Mouse (Mus musculus) thymus, postnatal 36 days (tissue): ENCODE data around the gene Tex2.

ENCODE experiments used
- DNase-seq, 2 experiments: peaks; one replicate each; pipeline ENCODE4 v3.0.0; 2022; ENCODE audit warnings: mixed read lengths in 2 of 2

Gene Tex2

DNA sequence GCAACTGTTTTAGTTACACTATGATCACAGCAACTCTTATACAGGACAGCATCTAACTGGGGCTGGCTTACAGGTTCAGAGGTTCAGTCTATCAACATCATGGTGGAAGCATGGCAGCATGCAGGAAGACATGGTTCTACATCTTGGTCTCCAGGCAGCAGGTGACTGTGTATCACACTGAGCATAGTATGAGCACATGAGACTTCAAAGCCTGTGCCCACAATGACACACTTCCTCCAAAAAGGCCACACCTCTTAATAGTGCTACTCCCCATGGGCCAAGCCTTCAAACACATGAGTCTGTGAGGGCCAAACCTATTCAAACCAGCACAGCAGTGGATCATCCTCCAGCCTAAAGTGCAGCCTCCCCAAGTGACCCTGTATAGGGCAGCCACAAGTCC is 70.8 kb downstream of the Tex2 start:
- peak; percentile 30 to 49 for DNase-seq

DNA sequence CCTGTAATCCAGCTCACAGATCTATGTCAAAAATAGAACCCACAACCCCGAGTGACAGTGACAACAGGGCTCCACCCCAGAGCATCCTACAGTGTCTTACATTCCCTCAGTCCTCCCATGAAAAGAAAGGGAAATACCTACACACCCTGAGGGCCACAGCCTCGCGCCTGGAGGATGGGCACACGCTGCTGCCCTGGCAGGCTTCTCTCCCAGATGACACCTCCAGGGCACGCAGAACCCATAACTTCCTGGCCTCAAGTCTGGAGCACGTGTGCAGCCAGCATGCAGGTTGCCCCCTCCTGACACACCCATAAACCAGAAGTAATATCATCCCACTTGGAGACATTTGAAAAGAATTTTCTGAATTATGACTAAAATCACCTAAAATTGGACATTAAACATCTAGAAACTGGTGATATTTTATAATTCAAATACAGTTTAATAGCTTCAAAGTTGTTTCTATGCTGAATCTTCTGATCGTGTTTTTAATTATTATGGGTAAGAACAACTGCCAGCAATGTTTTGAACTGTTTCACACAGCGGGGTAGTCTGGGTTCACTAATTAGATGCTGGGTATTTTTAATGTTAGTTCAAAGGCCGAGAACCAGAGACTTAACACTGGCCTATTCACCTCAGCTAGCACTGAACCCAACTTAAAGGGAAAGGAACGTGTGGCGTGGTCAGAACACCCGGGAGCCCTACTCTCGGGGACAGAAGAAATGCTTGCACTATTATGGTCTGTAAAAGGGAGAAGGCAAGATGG is 72.5 kb downstream of the Tex2 start:
- peak; percentile 42 to 53 for DNase-seq

DNA sequence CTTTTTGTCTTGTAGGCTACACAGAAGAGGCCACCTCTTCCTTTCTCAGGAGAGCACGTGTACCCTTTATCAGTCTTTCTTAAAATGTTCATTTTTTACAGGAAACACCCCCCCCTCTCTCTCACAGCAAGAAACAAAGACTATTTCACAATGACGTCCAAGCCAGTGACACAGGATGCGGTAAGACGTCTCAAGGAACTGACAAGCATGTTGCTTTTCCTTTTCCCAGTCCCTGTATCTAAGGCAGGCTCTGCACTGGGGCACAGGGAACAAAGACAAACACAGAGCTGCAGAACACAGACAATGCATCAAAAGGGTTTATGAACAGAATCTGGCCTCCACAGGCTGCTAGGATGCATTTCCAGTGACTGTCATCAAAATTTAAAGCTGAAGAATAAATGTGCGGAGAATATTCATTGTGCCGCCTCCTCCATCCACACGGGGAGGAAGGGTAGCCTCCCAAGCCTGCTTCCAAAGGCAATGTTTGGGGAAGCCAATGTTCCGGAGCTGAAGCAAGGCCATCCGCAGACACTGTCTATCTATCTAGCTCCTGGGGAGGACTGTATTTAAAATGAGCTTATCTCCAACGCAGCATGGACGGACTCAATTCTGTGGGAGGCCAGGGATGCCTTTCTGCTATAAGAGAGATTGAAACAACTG is 76.8 kb downstream of the Tex2 start:
- DNase-seq = peak; percentile 48 to 65

DNA sequence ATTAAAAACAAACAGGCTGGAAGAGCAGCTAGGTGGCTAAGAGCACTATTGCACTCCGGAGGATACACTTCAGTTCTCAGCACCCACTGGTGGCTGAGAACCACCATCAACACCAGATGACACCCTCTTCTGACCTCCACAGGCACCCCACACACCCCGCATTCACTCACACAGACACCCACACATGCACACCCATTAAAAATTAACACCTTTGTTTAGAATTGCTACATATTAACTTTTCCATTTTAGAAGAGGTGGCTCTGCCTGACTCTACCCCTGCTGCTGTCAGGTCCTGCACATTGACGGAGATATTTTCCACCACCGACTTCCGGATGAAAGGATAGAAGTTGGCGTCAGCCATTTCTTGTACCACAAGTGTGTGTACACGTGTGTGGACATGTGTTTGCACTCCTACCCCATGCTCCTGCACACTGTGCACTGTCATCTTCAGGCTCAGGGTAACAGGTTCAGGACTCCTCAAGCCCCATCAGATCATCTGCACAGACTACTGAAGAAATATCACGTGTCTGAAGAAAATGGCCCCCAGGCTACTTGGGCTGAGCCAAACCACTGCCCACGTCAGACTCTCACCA is 77.5 kb downstream of the Tex2 start:
- no peak for DNase-seq

DNA sequence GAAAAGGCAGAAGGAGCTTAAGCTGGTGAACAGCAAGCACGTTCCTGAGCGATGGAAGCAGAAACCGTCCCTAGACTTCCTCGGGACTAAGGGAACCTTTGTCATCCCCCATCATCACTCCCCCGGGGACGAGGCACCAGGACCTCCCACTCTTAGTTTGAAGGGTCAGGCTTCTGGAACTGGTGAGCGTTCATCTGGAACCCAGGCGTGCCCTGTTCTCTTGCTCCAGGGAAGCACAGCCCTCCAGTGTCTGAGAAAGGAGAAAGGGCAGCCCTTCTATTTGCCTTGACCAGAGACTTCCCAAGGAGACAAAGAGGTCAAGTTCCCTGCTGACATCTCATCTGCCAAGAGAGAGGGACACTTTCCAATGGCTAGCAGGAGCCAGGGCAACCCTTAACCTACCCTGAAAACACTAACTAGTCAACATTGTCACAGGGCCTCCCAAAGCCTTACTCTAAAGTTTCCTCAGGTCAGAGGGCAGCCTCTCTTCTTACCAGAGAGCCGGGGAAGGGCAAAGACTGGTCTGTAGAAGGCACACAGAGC is 80.9 kb downstream of the Tex2 start:
- no peak for DNase-seq

DNA sequence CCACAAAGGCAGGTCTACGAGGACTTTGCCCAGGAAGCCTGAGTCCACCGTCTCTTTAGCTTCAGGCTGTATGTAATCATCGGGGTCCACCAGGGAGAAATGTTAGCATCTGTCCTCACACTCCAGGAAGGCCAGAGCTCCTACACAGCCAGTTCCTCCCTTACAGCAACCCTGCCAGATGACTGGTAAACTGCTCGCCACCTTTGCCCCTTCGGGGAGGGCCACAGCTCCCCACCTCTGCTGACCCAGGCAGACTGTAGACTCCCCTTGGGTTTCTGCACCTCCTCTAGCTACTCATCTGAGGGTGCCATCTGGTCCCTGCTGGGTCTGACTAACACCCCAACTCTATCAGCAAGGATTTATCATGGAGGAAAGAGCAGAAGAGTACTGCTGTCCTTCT is 83.4 kb downstream of the Tex2 start:
- no peak for DNase-seq

DNA sequence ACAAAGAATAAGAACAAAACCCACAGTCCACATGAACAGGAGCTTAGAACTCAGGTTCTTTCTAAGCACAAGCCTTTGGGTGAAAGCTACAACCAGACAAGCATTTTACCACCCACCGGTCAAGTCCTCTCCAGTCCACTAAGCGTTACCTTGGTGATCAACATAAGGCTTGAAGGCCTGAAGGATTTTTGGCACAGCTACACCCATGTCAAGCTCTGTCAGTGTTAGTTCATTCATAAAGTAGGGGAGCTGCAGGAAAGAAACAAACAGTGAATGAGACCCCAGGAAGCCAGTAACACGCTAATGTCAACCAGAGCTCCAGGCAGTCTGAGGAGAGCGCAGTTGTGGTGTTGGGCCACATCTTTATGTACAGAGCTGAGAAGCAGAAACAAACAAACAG is 84.1 kb downstream of the Tex2 start:
- DNase-seq = no peak

DNA sequence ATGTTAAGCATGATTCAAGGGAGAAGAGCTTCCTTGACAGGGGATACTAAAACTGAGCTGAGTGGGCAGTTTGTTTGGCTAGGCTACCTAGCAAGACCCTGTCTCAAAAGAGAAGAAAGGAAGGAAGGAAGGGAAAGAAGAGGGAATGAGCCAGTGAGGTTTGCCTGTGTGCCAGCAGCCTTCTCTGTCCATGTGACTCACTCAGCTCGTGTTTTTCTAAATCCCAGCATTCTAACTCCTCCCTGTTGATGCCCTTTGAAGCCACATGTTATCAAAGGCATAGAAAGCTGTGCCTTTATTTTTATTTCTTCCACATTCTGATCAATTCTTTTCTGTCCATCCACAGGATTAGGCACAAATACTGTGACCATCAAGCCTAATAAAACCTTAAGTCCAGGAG is 85.3 kb downstream of the Tex2 start:
- no peak for DNase-seq

DNA sequence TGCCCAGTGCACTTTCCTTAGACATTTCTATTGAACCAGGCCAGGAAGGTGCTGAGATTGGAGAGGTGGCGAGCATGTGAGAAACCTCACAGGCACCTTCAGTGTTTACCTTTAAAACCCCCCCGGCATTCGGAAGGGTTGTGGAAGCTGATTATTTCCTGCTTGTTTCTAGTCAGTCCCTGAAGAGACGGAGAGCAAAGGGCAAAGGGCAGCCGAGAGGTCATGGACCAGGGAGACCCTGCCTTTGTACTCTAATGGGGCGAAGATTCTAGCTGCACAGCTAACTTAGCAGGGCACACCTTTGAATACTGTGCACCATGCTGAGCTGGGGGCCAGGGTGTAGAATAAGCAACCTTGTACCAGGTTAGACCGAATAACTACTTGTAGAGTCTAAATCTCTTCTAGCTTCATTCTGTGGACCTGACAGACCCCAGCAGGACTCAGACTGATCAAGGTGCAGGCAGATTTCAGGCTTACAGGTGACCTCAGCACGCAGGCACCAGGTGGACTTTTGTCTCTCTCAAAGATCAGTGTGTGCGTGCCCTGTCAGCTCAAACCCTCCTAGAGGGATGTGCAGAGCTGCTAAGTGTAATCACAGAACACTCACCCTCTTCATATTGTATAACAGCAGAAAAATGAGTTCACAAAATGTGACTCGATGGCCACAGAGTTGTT is 85.9 kb downstream of the Tex2 start:
- no peak for DNase-seq

DNA sequence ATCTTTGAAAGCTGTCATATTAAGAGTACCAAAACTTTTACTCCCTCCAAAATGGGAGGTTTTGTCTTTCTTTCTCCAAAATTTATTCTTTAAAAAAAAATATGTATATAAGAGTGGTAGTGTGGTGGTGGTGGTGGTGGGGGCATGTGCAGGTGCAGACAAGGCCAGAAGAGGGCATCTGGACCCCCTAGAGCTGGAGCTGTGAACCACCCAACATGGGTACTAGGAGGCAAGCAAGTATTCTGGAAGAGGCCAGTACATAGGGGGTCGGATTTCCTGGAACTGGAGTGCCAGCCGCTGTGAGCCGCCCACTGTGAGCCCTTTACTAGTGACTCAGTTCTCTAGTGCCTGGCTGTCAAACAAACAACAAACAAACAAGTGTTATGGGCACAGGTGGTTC is 90.7 kb downstream of the Tex2 start:
- DNase-seq = peak; percentile 46 to 53

DNA sequence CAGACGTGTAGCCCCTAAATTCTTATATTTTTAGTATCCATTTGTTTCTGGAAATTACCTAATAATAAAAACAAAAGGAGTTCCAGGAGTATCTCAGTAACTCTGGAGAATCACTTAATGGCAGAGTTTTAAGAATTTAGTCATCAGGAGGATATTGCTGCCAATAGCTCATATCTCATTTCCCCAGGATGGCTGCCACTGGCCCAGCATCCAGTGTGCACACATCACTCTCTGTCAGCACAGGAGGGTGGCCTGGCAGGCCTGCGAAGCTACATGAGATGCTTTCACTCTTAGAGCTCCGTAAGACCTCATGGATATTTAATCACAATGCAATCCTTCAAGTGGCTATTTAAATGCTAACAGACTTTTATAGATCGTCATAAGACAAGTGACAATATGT is 91.6 kb downstream of the Tex2 start:
- no peak for DNase-seq

DNA sequence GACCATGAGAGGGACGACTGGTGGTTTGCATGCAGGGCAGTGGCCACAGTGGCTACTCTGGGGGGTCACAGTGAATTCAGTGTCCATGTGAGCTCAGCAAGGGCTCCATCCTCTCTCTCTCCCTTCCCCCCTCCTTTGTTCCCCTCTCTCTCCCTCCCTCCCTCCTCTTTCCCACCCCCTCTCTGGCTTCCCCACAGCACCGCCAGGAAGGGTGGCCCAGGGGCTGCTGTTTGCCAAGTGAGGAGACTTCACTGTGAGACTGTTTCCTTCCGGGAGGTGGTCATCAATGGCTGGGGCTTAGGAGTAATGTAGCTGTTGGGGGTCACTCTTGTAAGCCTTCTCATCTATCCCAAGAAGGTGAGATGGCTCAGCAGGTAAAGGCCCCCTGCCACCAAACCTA is 92.8 kb downstream of the Tex2 start:
- no peak for DNase-seq

DNA sequence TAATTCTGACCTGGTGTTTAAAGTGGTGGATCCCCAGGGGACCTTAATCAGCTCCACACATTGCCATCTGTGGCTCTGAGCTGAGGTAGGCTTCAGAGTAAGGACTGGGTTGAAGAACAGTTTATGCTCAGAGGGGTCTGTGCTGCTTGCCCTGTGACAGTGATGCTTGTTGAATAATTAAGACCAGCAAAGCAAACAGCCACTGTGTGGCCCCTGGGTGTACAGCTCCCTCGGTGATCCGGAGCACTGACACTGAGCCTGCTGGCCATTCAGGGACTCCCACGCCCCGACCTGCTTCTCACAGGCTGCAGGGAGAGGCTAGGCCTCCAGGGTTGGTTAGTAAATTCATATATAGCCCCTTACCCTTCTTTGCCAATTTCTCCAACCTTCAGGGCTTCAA is 93.7 kb downstream of the Tex2 start:
- no peak for DNase-seq

DNA sequence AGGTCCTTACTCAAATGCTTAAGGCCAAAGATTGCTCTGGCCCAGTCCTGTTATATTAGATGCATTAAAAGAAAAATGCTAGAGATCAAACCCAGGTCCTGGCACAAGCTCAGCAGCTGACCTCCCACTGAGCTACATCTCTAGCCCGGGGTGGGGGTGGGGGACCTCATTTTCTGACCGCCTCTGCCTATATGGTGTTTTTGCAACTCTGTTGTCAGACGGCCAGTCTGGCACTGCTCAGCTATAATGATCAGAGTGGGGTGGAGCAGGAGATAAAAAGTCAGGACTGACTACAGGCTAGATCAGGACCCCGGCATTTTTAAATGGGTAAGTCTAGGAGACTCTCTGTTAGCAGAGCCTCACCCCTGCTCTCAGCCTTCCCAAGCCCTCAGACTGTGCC is 94.8 kb downstream of the Tex2 start:
- DNase-seq = no peak

DNA sequence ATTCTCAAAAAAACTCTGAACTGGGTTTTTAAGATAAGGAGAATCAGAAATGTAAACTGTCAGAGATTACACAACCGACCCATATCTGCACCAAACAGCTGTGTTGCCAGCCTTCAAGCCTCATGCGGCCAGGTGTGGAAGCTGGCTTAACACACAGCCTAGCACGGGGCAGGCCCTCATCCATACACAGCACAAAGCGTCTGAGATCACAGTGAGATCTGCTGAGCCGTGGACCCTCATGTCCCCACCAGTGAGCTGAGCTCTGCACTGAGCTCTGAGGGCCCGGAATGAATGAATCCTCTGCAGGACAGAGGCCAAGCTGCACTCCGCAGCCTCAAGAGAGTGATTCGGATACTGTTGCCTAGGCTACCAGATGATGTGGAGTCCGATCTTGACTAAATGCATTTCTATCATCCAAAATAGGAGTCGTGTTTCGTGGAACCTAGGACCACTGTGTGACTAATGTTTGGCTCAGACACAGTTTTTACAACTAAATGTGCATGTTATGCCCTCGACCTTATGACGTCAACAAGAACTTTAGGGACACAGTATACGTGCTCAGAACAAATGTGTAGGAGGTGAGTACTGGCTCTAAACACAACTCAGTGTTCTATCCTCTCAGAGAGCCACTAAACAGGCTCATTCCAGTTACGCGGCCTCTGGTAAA is 98.0 kb downstream of the Tex2 start:
- peak in 1 of 2 experiments; percentile 28 for DNase-seq

DNA sequence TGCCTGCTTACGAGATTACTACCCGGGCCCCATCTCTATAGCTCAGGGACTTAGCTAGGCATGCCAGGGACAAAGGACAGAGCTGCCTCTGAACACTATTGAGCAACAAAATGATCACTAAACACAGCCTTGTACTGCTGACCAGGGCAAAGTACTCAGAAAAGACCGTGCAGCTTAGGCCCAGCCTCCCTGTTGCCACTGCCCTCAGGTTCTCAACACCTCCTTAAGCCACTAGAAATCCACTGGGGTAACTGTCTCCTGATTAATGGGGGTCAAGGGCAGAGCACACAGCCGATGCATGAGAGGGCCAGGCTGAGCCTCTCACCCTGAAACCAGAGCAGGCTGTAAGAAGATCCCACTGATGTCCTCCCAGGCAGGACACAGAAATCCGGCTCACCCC is 98.8 kb downstream of the Tex2 start:
- no peak for DNase-seq

DNA sequence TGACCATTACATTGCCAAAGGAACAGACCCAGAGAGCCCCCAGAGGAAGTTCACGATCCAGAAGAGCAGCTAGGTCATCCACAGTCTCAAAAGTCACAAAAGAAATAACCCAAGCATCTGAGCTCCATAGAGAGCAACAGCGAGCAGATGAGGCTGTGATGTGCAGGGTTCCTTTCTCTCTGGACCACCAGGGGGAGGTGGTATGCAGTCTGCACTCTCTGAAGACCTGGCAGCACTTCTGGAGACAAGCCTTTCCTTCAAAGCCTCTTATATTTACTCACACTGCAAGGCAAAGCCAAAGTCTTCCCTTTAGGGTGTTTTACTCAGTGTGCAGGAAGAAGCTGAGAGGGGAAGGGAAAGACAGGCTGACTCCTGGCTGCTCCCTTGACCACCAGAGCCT is 100.1 kb downstream of the Tex2 start:
- DNase-seq = peak; percentile 66 to 69

DNA sequence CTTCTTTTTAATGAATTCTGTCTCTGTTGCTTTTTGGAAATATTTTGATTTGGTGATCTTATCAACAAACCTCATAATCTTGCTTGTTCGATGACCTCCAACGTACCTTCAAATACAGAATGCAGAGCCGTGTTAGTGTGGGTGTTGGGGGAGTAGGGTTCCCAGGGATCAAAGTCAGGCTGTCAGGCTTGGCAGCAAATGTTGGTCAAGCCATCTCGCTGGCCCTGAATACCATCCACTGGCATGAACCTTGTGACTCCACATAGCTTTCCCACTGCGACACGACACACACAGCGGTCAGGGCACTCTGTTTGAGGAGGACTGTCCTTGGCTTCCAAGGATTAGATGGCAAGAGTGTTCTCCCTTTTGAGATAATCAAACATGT is 101.2 kb downstream of the Tex2 start:
- DNase-seq = no peak

DNA sequence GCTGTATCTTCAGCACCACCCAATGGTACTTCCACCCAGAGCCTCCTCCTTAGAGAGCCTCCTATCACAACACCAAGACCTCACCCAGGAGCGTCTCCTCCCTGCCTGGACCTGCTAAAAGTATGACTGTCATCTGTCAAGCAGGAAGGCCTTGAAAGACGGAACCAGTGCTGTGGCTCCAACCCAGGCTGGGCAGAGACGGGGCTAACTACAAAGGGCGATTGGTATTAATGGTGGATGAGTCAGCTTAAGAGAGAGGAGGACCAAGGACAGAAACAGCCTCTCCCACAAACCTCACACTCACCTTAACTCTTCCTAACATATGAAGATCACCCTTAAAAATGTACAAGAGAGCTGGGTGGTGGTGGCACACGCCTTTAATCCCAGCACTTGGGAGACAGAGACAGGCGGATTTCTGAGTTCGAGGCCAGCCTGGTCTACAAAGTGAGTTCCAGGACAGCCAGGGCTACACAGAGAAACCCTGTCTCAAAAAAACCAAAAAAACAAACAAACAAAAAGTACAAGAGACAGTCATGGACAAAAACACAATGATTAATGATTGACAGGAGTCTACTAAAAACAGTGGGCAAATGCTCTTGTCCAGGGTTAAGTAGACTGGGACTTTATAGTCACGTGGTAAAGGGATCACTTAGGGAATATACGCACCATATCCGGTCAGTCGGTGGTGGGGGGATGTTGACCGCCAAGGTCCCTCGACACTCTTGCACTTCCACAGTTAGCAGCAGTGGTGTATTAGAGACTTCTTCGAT is 101.8 kb downstream of the Tex2 start:
- no peak for DNase-seq

DNA sequence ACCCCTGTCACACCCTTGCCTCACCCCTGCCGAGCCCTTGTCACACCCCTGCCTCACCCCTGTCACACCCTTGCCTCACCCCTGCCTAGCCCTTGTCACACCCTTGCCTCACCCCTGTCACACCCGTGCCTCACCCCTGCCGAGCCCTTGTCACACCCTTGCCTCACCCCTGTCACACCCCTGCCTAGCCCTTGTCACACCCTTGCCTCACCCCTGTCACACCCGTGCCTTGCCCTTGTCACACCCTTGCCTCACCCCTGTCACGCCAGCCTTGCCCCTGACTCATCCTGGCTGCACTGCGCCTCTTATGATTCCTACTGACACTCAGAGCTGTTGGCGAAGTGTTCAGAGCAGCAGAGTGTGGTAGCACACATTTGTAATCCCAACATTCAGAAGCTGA is 105.6 kb downstream of the Tex2 start:
- no peak for DNase-seq

DNA sequence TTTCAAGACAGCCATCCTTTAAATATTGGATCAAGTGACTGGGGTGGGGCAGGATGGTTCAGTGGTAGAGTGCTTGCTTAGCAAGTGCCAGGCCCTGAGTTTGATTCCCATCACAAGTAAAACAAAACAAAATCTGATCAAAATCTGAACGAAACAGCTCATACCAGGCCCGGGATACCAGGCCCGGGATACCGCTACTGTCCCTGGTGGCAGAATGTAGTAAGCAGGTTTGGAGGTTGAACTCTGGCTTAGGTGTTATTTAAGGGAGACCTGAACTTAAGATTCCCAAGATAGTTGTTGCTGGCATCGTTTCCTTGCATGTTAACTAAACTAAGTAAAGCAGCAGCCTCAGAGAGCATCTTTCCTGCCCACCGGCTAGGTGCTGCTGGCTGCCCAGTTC is 107.0 kb downstream of the Tex2 start:
- DNase-seq = no peak

DNA sequence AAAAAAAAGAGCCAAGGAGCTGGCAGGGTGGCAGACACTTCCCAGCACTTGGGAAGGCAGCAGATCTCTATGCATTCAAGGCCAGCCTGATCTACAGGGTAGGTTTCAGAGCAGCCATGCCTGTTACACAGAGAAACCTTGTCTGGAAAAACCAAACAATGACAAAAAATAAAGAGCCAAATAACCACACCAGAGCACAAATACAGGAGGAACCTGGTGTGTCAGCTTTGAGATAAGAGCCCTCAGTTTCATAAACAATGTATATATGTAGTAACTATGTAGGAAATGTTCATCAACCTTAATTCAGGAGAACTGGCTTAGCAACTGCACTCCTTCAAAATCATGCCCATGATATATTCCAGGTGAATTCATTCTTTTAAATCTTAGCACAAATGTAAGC is 109.1 kb downstream of the Tex2 start:
- DNase-seq = no peak
